Mouse (Mus musculus): ENCODE data around the gene Abi3. TPM values are rescaled to one million over a fixed set of nuclear protein-coding genes. Genes with fewer than 3 reads are reported as not detected.

Gene Abi3
- polyA plus RNA-seq, 1 experiment from 2014 or later = 3.8 TPM

- Histone ChIP-seq H3K4me2 (peak overlapping the region; percentile 75), H3K9ac (replicated peaks) (peak overlapping the region; percentile 60), H3K9me3 (no peaks in the 10 kb centered on the region), H3K36me3 (no peaks in the 10 kb centered on the region), H3K27ac (peak overlapping the region; percentile 95), H3K27me3 (no peaks in the 10 kb centered on the region), H3K4me3 (replicated peaks) (peak overlapping the region; percentile 71), H3K4me1 (replicated peaks) (peaks cover 15% of the 10 kb centered on the region)
- peak; percentile 98 for ATAC-seq (ENCODE audit: insufficient number of reproducible peaks, insufficient read depth, low FRiP score, low TSS enrichment, low read depth)
- under 1% methylated on average over 58 of the region's 58 CpGs for WGBS
These were observed 16.5 kb upstream of the Abi3 start for GRCm38 (mm10) chr11:95858528-95859467.

- Histone ChIP-seq H3K9ac (replicated peaks) (peak overlapping the region; percentile 60), H3K4me3 (replicated peaks) (peak overlapping the region; percentile 71), H3K4me1 (replicated peaks) (peaks cover 15% of the 10 kb centered on the region), H3K4me2 (peak overlapping the region; percentile 75), H3K9me3 (no peaks in the 10 kb centered on the region), H3K27ac (peak overlapping the region; percentile 95), H3K36me3 (no peaks in the 10 kb centered on the region), H3K27me3 (no peaks in the 10 kb centered on the region)
- WGBS = 23% methylated on average over 21 of the region's 21 CpGs
- no peak for ATAC-seq (ENCODE audit: insufficient number of reproducible peaks, insufficient read depth, low FRiP score, low TSS enrichment, low read depth)
These were observed 15.6 kb upstream of the Abi3 start for GRCm38 (mm10) chr11:95857716-95858527.

- ATAC-seq (ENCODE audit: insufficient number of reproducible peaks, insufficient read depth, low FRiP score, low TSS enrichment, low read depth) = no peak
- Histone ChIP-seq H3K4me3 (replicated peaks) (no peak overlapping the region), H3K27me3 (no peaks in the 10 kb centered on the region), H3K9ac (replicated peaks) (no peak overlapping the region), H3K4me2 (no peak overlapping the region), H3K4me1 (replicated peaks) (peaks cover 15% of the 10 kb centered on the region), H3K27ac (no peak overlapping the region), H3K9me3 (no peaks in the 10 kb centered on the region), H3K36me3 (no peaks in the 10 kb centered on the region)
- 72% methylated on average over 4 of the region's 4 CpGs for WGBS
These were observed 15.0 kb upstream of the Abi3 start for GRCm38 (mm10) chr11:95857306-95857705.

GRCm38 (mm10) chr11:95853684-95854083 lies 11.4 kb upstream of the Abi3 start:
- H3K9me3 ChIP-seq = no peaks in the 10 kb centered on the region
- no peak overlapping the region for H3K4me3 ChIP-seq (replicated peaks)
- H3K9ac ChIP-seq (replicated peaks) = no peak overlapping the region
- H3K27ac ChIP-seq = no peak overlapping the region
- H3K4me2 ChIP-seq = no peak overlapping the region
- no peaks in the 10 kb centered on the region for H3K36me3 ChIP-seq
- no peaks in the 10 kb centered on the region; the same call in 1 of the 2 replicates for H3K27me3 ChIP-seq
- 62% methylated on average over 5 of the region's 5 CpGs for WGBS
- peaks cover 7% of the 10 kb centered on the region; the same call in 1 of the 2 replicates for H3K4me1 ChIP-seq (replicated peaks)
- no peak for ATAC-seq (ENCODE audit: insufficient number of reproducible peaks, insufficient read depth, low FRiP score, low TSS enrichment, low read depth)

GRCm38 (mm10) chr11:95850898-95851297 lies 8.6 kb upstream of the Abi3 start:
- Histone ChIP-seq H3K9me3 (no peaks in the 10 kb centered on the region), H3K4me1 (replicated peaks) (no peaks in the 10 kb centered on the region), H3K27me3 (no peaks in the 10 kb centered on the region; the same call in 1 of the 2 replicates), H3K4me3 (replicated peaks) (no peak overlapping the region), H3K27ac (no peak overlapping the region), H3K4me2 (no peak overlapping the region), H3K9ac (replicated peaks) (no peak overlapping the region), H3K36me3 (no peaks in the 10 kb centered on the region)
- no peak for ATAC-seq (ENCODE audit: insufficient number of reproducible peaks, insufficient read depth, low FRiP score, low TSS enrichment, low read depth)
- WGBS = 69% methylated on average over 2 of the region's 2 CpGs

- Histone ChIP-seq H3K36me3 (no peaks in the 10 kb centered on the region), H3K4me2 (no peak overlapping the region), H3K9me3 (no peaks in the 10 kb centered on the region), H3K27me3 (peaks cover 21% of the 10 kb centered on the region), H3K9ac (replicated peaks) (no peak overlapping the region), H3K4me3 (replicated peaks) (no peak overlapping the region), H3K4me1 (replicated peaks) (peaks cover 11% of the 10 kb centered on the region), H3K27ac (no peak overlapping the region)
- ATAC-seq (ENCODE audit: insufficient number of reproducible peaks, insufficient read depth, low FRiP score, low TSS enrichment, low read depth) = no peak
- WGBS = 70% methylated on average over 4 of the region's 4 CpGs
These were observed 2.7 kb upstream of the Abi3 start for GRCm38 (mm10) chr11:95844935-95845334.

- Histone ChIP-seq H3K9me3 (no peaks in the 10 kb centered on the region), H3K4me1 (replicated peaks) (peaks cover 11% of the 10 kb centered on the region), H3K27me3 (peaks cover 27% of the 10 kb centered on the region), H3K4me2 (no peak overlapping the region), H3K36me3 (no peaks in the 10 kb centered on the region), H3K27ac (no peak overlapping the region), H3K4me3 (replicated peaks) (no peak overlapping the region), H3K9ac (replicated peaks) (no peak overlapping the region)
- 57% methylated on average over 6 of the region's 6 CpGs for WGBS
- no peak for ATAC-seq (ENCODE audit: insufficient number of reproducible peaks, insufficient read depth, low FRiP score, low TSS enrichment, low read depth)
These were observed 1.2 kb upstream of the Abi3 start for GRCm38 (mm10) chr11:95843421-95843950.

GRCm38 (mm10) chr11:95842953-95843352 lies 677 bp upstream of the Abi3 start:
- H3K27ac ChIP-seq = no peak overlapping the region
- no peak overlapping the region for H3K9ac ChIP-seq (replicated peaks)
- no peak overlapping the region for H3K4me3 ChIP-seq (replicated peaks)
- peaks cover 11% of the 10 kb centered on the region for H3K4me1 ChIP-seq (replicated peaks)
- no peak overlapping the region for H3K4me2 ChIP-seq
- no peaks in the 10 kb centered on the region for H3K9me3 ChIP-seq
- H3K36me3 ChIP-seq = no peaks in the 10 kb centered on the region
- peaks cover 32% of the 10 kb centered on the region for H3K27me3 ChIP-seq
- WGBS = 65% methylated on average over 5 of the region's 5 CpGs
- ATAC-seq (ENCODE audit: insufficient number of reproducible peaks, insufficient read depth, low FRiP score, low TSS enrichment, low read depth) = no peak

GRCm38 (mm10) chr11:95841498-95841830 lies 812 bp downstream of the Abi3 start:
- Histone ChIP-seq H3K36me3 (no peaks in the 10 kb centered on the region), H3K4me1 (replicated peaks) (peaks cover 23% of the 10 kb centered on the region), H3K4me3 (replicated peaks) (peak overlapping the region; percentile 17; the same call in 1 of the 2 replicates), H3K4me2 (peak overlapping the region; percentile 44), H3K27ac (0 out of 2 replicates have a peak overlapping the region, but pooled peaks have one; percentile 1), H3K27me3 (peaks cover 46% of the 10 kb centered on the region), H3K9me3 (no peaks in the 10 kb centered on the region), H3K9ac (replicated peaks) (0 out of 2 replicates have a peak overlapping the region, but pooled peaks have one; percentile 4)
- 65% methylated on average over 10 of the region's 10 CpGs for WGBS
- ATAC-seq (ENCODE audit: insufficient number of reproducible peaks, insufficient read depth, low FRiP score, low TSS enrichment, low read depth) = no peak

- Histone ChIP-seq H3K4me2 (peak overlapping the region; percentile 44; the same call in 1 of the 2 replicates), H3K9ac (replicated peaks) (no peak overlapping the region), H3K4me1 (replicated peaks) (peaks cover 28% of the 10 kb centered on the region), H3K4me3 (replicated peaks) (no peak overlapping the region), H3K9me3 (no peaks in the 10 kb centered on the region), H3K27me3 (peaks cover 52% of the 10 kb centered on the region), H3K36me3 (no peaks in the 10 kb centered on the region), H3K27ac (no peak overlapping the region)
- no peak for ATAC-seq (ENCODE audit: insufficient number of reproducible peaks, insufficient read depth, low FRiP score, low TSS enrichment, low read depth)
- 76% methylated on average over 5 of the region's 5 CpGs for WGBS
These were observed 1.4 kb downstream of the Abi3 start for GRCm38 (mm10) chr11:95840694-95841497.
